Mouse (Mus musculus): ENCODE results near the gene Gm15097. TPM values are rescaled to one million over a fixed set of nuclear protein-coding genes. Genes with fewer than 3 reads are reported as not detected.
"Not testable (repeated sequence)": the region's sequence is repeated elsewhere in the genome, so short reads cannot be mapped to it uniquely, and the experiment has no call there.

Gene Gm15097
- total RNA-seq (2021) = not detected
- long read RNA-seq, experiment 1 = 0 reads
- long read RNA-seq, experiment 2 = 0 reads

DNA sequence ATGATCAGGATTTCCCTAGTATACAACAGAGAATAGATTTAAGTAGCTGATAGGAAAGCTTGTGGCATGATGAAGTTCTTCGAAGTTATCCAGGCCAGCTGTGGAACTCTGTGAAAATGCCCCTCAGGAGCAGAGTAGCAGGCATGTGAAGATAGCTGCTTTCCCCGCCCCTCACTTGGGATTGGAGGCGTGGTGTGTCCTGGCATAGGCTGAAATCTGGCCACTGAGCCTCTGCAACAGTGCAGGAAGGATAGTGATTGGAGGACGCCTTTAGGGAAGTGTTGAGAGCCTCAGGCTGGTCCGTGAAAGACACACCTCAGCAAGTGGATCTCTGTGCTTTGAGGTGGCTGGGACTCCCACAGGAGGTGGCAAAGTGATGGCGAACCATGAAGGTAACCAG is at the start of gene Gm15097:
TSS of gene Gm15097 (plus strand) at position 301 of the 400 bp plus-strand sequence.
- not testable (repeated sequence) for DNase-seq (ENCODE audit: low spot score in 2 of 2); H3K4me3 ChIP-seq; H3K27ac ChIP-seq

DNA sequence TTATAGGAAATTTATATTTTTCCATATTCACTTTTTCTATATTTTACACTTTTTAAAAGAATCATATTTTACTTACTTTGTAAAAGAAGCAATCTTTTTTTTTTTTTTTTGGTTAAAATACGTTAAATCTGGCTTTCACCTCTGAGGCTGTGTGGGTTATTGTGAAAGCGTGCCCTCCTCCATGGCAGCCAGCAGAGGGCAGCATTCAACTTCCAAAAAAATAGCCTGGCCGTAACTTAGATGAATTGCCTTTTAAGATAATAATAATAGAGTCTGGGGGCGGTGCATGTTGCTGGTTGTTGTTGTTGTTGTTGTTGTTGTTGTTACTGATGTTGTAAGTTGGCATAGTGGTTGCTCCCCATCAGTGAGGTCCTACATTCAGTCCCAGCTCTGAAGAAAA is 21.4 kb upstream of the Gm15097 start:
- DNase-seq (ENCODE audit: low spot score in 2 of 2) = peak; percentile 7 to 23
- H3K27ac ChIP-seq, H3K4me3 ChIP-seq: not testable (repeated sequence)
- peak; percentile 68 for TF ChIP-seq CTCF (conservative IDR thresholded peaks at IDR 0.05)

DNA sequence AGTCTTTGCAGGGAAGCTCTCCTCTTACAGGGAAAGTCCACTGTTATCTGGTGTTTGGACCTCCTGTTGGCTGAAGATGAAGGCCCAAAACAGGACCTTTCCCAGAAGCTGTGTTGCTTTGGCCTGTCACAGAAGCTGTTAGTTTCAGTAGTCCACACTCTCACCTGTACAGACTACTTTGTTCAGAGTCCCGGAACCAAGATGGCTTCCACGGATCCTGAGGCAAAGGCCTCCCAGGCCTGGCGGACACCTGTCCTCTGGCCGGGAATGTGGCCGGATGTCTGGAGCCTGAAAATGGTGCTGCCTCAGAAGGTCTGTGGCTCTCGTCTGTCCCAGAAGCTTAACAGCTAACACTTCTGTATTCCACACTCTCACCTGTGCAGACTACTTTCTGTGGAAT is 26.9 kb downstream of the Gm15097 start:
- DNase-seq (ENCODE audit: low spot score in 2 of 2); H3K27ac ChIP-seq; H3K4me3 ChIP-seq: not testable (repeated sequence)

Other genes with a start within 250 kb of the Gm15097 start
- gene Gm10439, start 189.9 kb upstream of the Gm15097 start, total RNA-seq (2021) = not detected
- gene Gm15091, start 157.2 kb downstream of the Gm15097 start, total RNA-seq (2021) = not detected